Mouse (Mus musculus) intestine, embryonic 14.5 days (tissue): ENCODE results near the gene Rptn. TPM values are rescaled to one million over a fixed set of nuclear protein-coding genes. Genes with fewer than 3 reads are reported as not detected.
A peak's percentile ranks its signal among the peaks of the same experiment; 100 is the strongest.

Experiments
- ATAC-seq: fragments of 200-750 bp; cut with Nextera tagmentation; replicated peaks from 2 replicates; pipeline ENCODE4 v1.8.0; 2017; ENCODE audit warnings: low read depth, moderate number of reproducible peaks, moderate TSS enrichment, moderate library complexity; ENCODE audit not compliant: low FRiP score, low TSS enrichment
- DNase-seq: peaks from one replicate; pipeline ENCODE4 v3.0.0-alpha.2; 2018; ENCODE audit warnings: low spot score
- H3K27ac ChIP-seq: fragments of 300-500 bp; sonication (generic); 2 replicates; pipeline ENCODE4 v1.5.1; 2014; ENCODE audit warnings: low read depth, mild to moderate bottlenecking, control low read depth
- H3K27me3 ChIP-seq: fragments of 300-500 bp; sonication (generic); replicated peaks from 2 replicates; pipeline ENCODE4 v1.6.1; 2014; ENCODE audit warnings: low read length, control low read depth; ENCODE audit not compliant: control insufficient read depth, insufficient read depth
- H3K36me3 ChIP-seq: fragments of 300-500 bp; sonication (generic); 2 replicates; pipeline ENCODE4 v1.6.1; 2014; ENCODE audit warnings: low read length, control low read depth; ENCODE audit not compliant: control insufficient read depth, insufficient read depth
- H3K4me1 ChIP-seq: fragments of 300-500 bp; sonication (generic); replicated peaks from 2 replicates; pipeline ENCODE4 v1.6.1; 2014; ENCODE audit warnings: low read length, control low read depth, mixed read lengths; ENCODE audit not compliant: control insufficient read depth, insufficient read depth
- H3K4me2 ChIP-seq: fragments of 300-500 bp; sonication (generic); 2 replicates; pipeline ENCODE4 v1.6.1; 2014; ENCODE audit warnings: low read length
- H3K4me3 ChIP-seq: fragments of 300-500 bp; sonication (generic); 2 replicates; pipeline ENCODE4 v1.5.1; 2014; ENCODE audit warnings: low read depth, low read length, control low read depth, mixed read lengths
- H3K9ac ChIP-seq: fragments of 300-500 bp; sonication (generic); 2 replicates; pipeline ENCODE4 v1.6.1; 2014; ENCODE audit warnings: mild to moderate bottlenecking, low read length
- H3K9me3 ChIP-seq: fragments of 300-500 bp; sonication (generic); 2 replicates; pipeline ENCODE4 v1.6.1; 2016; ENCODE audit warnings: low read length, control low read depth; ENCODE audit not compliant: control insufficient read depth
- WGBS: fragments of 180-500 bp; shearing (Covaris S2); extraction: QIAGEN DNeasy Blood & Tissue Kit; methylation state at CpG from one replicate; pipeline ENCODE4 v1.1.7; 2014; 5-methylcytosine and 5-hydroxymethylcytosine counted together
- polyA plus RNA-seq: library from polyadenylated mRNA; unstranded; fragments of >200 nt; fragmentation: Nextera tagmentation; extraction: Ambion mirVana; gene quantifications from 2 replicates; pipeline ENCODE4 v1.2.1, GENCODE M21; 2014

The Rptn gene
- polyA plus RNA-seq, 1 experiment from 2014 or later: not detected

DNA sequence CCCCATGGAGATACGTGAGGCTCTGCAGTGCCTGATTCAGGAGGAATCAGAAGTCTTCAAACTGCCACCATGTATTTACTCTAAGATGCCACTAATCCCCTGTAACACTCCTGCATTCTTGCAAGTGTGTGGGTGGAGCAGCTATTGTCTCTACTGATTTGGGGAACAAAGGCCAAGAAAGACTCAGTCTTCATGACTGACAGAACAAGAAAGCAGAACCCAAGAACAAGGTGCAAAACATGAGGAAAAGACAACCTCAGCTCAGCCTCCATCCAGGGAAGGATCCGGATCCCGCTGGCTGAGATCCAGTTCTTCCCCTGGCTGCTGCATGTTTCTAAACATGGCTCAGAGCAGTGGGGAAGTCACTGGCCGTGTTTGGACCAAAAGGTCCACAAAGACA, 15.4 kb upstream of the Rptn start:
- Histone ChIP-seq H3K4me2 (no peak overlapping the region), H3K9me3 (no peaks in the 10 kb centered on the region), H3K36me3 (no peaks in the 10 kb centered on the region), H3K4me3 (no peak overlapping the region), H3K9ac (no peak overlapping the region), H3K4me1 (no peaks in the 10 kb centered on the region), H3K27ac (no peak overlapping the region), H3K27me3 (no peaks in the 10 kb centered on the region)
- DNase-seq (no peak), ATAC-seq (no peak)
- 61% methylated on average over 4 of the region's 4 CpGs for WGBS

- no peak overlapping the region for H3K4me3 ChIP-seq
- H3K27me3 ChIP-seq: no peaks in the 10 kb centered on the region
- H3K36me3 ChIP-seq: no peaks in the 10 kb centered on the region
- 94% methylated on average over 3 of the region's 3 CpGs for WGBS
- DNase-seq (no peak), ATAC-seq (no peak)
- H3K4me2 ChIP-seq: no peak overlapping the region
- H3K9me3 ChIP-seq: no peaks in the 10 kb centered on the region
- no peaks in the 10 kb centered on the region for H3K4me1 ChIP-seq
- no peak overlapping the region for H3K27ac ChIP-seq
- H3K9ac ChIP-seq: no peak overlapping the region
Observed at GRCm38 (mm10) chr3:93403936-93404335, 10.4 kb downstream of the Rptn start.

DNA sequence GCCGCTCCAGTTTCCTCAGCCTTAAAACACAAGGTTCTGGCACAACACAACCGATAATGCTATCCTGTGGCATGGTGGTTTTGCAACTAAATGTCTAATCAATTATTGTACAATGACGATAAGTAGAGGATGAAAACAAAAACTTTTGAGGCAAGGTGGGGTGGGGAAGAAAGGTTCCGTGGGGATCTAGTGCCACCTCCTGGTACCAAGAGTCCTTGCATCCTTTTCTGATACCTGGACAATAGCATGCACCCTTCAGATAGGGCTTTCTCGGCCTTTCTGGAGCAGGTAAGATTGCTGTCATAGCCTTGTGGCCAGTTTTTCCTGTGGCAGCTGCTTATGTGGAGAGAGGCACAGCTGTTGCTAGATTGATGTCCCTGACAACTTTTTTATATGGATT, 13.5 kb downstream of the Rptn start:
- DNase-seq (peak; percentile 63), ATAC-seq (no peak)
- no peaks in the 10 kb centered on the region for H3K4me1 ChIP-seq
- no peaks in the 10 kb centered on the region for H3K36me3 ChIP-seq
- no peak overlapping the region for H3K27ac ChIP-seq
- no peaks in the 10 kb centered on the region for H3K9me3 ChIP-seq
- no peak overlapping the region for H3K9ac ChIP-seq
- H3K4me2 ChIP-seq: no peak overlapping the region
- H3K4me3 ChIP-seq: no peak overlapping the region
- no peaks in the 10 kb centered on the region for H3K27me3 ChIP-seq
- 29% methylated on average over 5 of the region's 5 CpGs for WGBS

DNA sequence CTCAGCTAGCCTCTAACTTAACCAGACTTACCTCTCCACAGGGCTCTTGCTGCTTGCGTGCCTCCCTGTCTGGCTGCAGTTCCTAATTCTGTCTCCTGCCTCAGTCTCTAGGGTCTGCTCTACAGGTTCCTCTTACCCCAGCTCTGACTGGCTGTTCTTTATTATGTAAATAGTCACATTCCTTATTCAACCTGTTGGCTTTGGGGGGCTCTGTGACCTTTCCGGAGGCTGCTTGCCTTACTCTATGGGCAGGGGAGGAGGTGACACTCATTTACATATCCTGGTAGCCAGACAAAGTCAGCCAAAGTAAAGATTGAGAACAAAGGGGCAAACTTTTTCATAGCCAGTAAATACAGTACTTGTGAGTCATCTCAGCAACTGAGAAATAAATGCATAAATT, 18.4 kb downstream of the Rptn start:
- DNase-seq (no peak), ATAC-seq (no peak)
- no peaks in the 10 kb centered on the region for H3K27me3 ChIP-seq
- 20% methylated on average over 2 of the region's 2 CpGs for WGBS
- H3K4me3 ChIP-seq: no peak overlapping the region
- H3K9ac ChIP-seq: no peak overlapping the region
- H3K4me2 ChIP-seq: no peak overlapping the region
- no peak overlapping the region for H3K27ac ChIP-seq
- no peaks in the 10 kb centered on the region for H3K4me1 ChIP-seq
- no peaks in the 10 kb centered on the region for H3K36me3 ChIP-seq
- H3K9me3 ChIP-seq: no peaks in the 10 kb centered on the region

DNA sequence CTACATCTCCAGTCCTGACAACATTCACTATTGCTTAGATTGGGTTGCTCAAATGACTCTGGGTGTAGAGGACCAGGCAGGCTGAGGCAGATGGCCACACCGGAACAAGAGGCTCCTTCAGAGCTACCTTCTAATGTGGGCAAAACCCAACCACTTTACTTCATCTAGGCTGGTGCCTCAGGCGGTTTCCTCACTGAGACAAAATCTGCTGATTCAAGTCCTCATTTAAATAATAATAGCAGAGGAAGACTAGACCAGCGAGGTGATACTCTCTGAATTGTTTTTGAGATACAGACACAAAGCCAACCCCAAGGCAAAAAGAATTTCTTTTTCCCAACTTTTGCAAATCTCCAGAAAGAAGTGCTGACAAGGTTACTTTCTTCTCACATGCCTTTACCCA, 38.2 kb downstream of the Rptn start:
- no peaks in the 10 kb centered on the region for H3K4me1 ChIP-seq
- 61% methylated on average over 3 of the region's 3 CpGs for WGBS
- no peak for ATAC-seq
- no peak overlapping the region for H3K27ac ChIP-seq
- H3K36me3 ChIP-seq: no peaks in the 10 kb centered on the region
- no peak overlapping the region for H3K9ac ChIP-seq
- no peaks in the 10 kb centered on the region for H3K27me3 ChIP-seq
- DNase-seq: no peak
- no peak overlapping the region for H3K4me3 ChIP-seq
- H3K4me2 ChIP-seq: no peak overlapping the region
- H3K9me3 ChIP-seq: no peaks in the 10 kb centered on the region

GRCm38 (mm10) chr3:93442030-93442429, 48.5 kb downstream of the Rptn start, which contains the start of gene Tchh:
Gene Tchh (plus strand): TSS chr3:93442330.
- peak within 1 kb of the TSS; percentile 94 for H3K4me2 ChIP-seq
- peaks cover 9% of the 10 kb centered on the region; the same call in 1 of the 2 replicates for H3K4me1 ChIP-seq
- no peak within 1 kb of the TSS for H3K27ac ChIP-seq
- H3K9ac ChIP-seq: no peak within 1 kb of the TSS
- peaks cover 37% of the 10 kb centered on the region for H3K27me3 ChIP-seq
- no peaks in the 10 kb centered on the region for H3K9me3 ChIP-seq
- DNase-seq: no peak
- WGBS: 91% methylated on average over 1 of the region's 1 CpGs
- H3K36me3 ChIP-seq: no peaks in the 10 kb centered on the region
- no peak for ATAC-seq
- H3K4me3 ChIP-seq: peak within 1 kb of the TSS; percentile 44; the same call in 1 of the 2 replicates

GRCm38 (mm10) chr3:93443501-93444101, 50.1 kb downstream of the Rptn start:
- Histone ChIP-seq H3K9ac (peak overlapping the region; percentile 20; the same call in 1 of the 2 replicates), H3K36me3 (no peaks in the 10 kb centered on the region), H3K27ac (no peak overlapping the region), H3K4me2 (peak overlapping the region; percentile 94), H3K9me3 (no peaks in the 10 kb centered on the region), H3K27me3 (peaks cover 44% of the 10 kb centered on the region), H3K4me3 (peak overlapping the region; percentile 44), H3K4me1 (peaks cover 12% of the 10 kb centered on the region; the same call in 1 of the 2 replicates)
- peak; percentile 82 for DNase-seq
- ATAC-seq: no peak
- under 1% methylated on average over 38 of the region's 38 CpGs for WGBS

DNA sequence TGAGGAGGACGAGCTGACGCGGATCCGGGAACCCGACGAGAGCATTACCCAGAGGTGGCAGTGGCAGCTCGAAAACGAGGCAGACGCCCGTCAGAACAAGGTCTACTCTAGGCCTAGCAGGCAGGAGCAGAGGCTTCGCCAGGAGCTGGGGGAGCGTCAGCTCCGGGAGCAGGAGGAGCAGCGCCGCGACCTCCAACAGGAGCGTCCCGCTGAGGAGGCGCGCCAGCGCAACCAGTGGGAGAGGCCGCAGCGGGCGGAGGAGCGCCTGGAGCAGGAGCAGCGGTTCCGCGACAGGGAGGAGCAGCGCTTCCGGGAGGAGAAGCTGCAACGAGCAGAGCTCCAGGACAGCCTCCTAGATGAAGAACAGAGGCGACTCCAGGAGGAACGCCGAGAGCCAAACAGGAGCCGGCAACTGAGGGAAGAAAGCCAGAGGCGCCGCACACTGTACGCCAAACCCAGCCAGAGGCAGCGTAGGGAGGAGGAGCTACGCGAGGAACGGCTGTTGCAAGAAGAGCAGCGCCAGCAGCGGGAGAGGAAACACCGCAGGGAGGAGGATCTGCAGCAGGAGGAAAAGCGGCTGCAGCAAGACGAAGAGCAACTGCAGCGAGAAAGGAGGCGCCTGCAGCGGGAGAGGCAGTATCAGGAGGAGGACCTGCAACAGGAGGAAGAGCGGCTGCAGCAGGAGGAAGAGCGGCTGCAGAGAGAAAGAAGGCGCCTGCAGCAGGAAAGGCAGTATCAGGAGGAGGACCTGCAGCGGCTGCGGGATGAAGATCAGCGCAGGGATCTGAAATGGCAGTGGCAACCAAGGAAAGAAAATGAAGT, 51.1 kb downstream of the Rptn start:
- H3K27me3 ChIP-seq: peaks cover 46% of the 10 kb centered on the region
- no peaks in the 10 kb centered on the region for H3K36me3 ChIP-seq
- peak overlapping the region; percentile 44 for H3K4me3 ChIP-seq
- no peaks in the 10 kb centered on the region for H3K9me3 ChIP-seq
- peak overlapping the region; percentile 20 for H3K9ac ChIP-seq
- H3K4me2 ChIP-seq: peak overlapping the region; percentile 94
- DNase-seq: peak; percentile 91
- H3K4me1 ChIP-seq: peaks cover 12% of the 10 kb centered on the region; the same call in 1 of the 2 replicates
- WGBS: 1% methylated on average over 52 of the region's 56 CpGs
- peak; percentile 79 for ATAC-seq
- peak overlapping the region; percentile 48 for H3K27ac ChIP-seq
